Mouse (Mus musculus) urinary bladder, postnatal 14 days (tissue): ENCODE measurements at regions not wholly inside any gene's neighbourhood (a gene's known extent, or its start where the extent isn't known, plus 50 kb on each side); places are given as distances from the start of the nearest gene placed in this dataset.

Experiments used
- DNase-seq: peaks from one replicate; pipeline ENCODE4 v3.0.0; 2021; ENCODE audit warnings: low spot score

GRCm38 (mm10) chr4:54045258-54046029 is 219.6 kb downstream of the Tmem38b start:
- DNase-seq = no peak

- DNase-seq = no peak
Observed at GRCm38 (mm10) chr4:54064331-54064730, 238.5 kb downstream of the Tmem38b start.

- DNase-seq = no peak
Observed at GRCm38 (mm10) chr4:54071951-54072350, 246.1 kb downstream of the Tmem38b start.

- no peak for DNase-seq
Observed at GRCm38 (mm10) chr4:54072482-54072881, 246.6 kb downstream of the Tmem38b start.

- DNase-seq = no peak
Observed at GRCm38 (mm10) chr4:54072932-54073331, 247.1 kb downstream of the Tmem38b start.

GRCm38 (mm10) chr4:54073483-54073882 is 247.6 kb downstream of the Tmem38b start:
- no peak for DNase-seq

- DNase-seq = no peak
Observed at GRCm38 (mm10) chr4:54074226-54074625, 248.4 kb downstream of the Tmem38b start.

GRCm38 (mm10) chr4:54080526-54080925 is 254.7 kb downstream of the Tmem38b start:
- DNase-seq = no peak

- no peak for DNase-seq
Observed at GRCm38 (mm10) chr4:54081411-54081810, 255.6 kb downstream of the Tmem38b start.

GRCm38 (mm10) chr4:54084747-54085146 is 258.9 kb downstream of the Tmem38b start:
- no peak for DNase-seq

GRCm38 (mm10) chr4:54094285-54094997 is 268.6 kb downstream of the Tmem38b start:
- no peak for DNase-seq

GRCm38 (mm10) chr4:54095200-54095930 is 269.5 kb downstream of the Tmem38b start:
- no peak for DNase-seq

GRCm38 (mm10) chr4:54097543-54097942 is 271.7 kb downstream of the Tmem38b start:
- DNase-seq = no peak

GRCm38 (mm10) chr4:54100282-54100681 is 274.4 kb downstream of the Tmem38b start:
- DNase-seq = no peak

GRCm38 (mm10) chr4:54106976-54107375 is 281.1 kb downstream of the Tmem38b start:
- no peak for DNase-seq

- DNase-seq = peak; percentile 22
Observed at GRCm38 (mm10) chr4:54116310-54116709, 290.5 kb downstream of the Tmem38b start.

GRCm38 (mm10) chr4:54118179-54118846 is 292.5 kb downstream of the Tmem38b start:
- DNase-seq = no peak

GRCm38 (mm10) chr4:54128717-54129698 is 303.2 kb downstream of the Tmem38b start:
- DNase-seq = no peak

- DNase-seq = no peak
Observed at GRCm38 (mm10) chr4:54156146-54156545, 330.3 kb downstream of the Tmem38b start.

- no peak for DNase-seq
Observed at GRCm38 (mm10) chr4:54161337-54161993, 335.6 kb downstream of the Tmem38b start.
